Mouse (Mus musculus) lung, embryonic 14.5 days (tissue): ENCODE results near the gene Sept10. TPM values are rescaled to one million over a fixed set of nuclear protein-coding genes. Genes with fewer than 3 reads are reported as not detected.

Experiments
- ATAC-seq: fragments of 200-750 bp; cut with Nextera tagmentation; 2 replicates; pipeline ENCODE4 v1.8.0; 2017; ENCODE audit warnings: mild to moderate bottlenecking, moderate TSS enrichment, moderate library complexity; ENCODE audit not compliant: insufficient read depth
- DNase-seq: peaks from one replicate; pipeline ENCODE4 v3.0.0-alpha.2; 2015
- H3K27ac ChIP-seq: fragments of 300-500 bp; sonication (generic); 2 replicates; pipeline ENCODE4 v1.5.1; 2014; ENCODE audit warnings: low read depth, mild to moderate bottlenecking, moderate library complexity
- H3K27me3 ChIP-seq: fragments of 300-500 bp; sonication (generic); 2 replicates; pipeline ENCODE4 v1.6.1; 2014; ENCODE audit warnings: low read length, control low read depth; ENCODE audit not compliant: insufficient read depth
- H3K36me3 ChIP-seq: fragments of 300-500 bp; sonication (generic); 2 replicates; pipeline ENCODE4 v1.6.1; 2014; ENCODE audit warnings: control low read depth; ENCODE audit not compliant: insufficient read depth
- H3K4me1 ChIP-seq: fragments of 300-500 bp; sonication (generic); 2 replicates; pipeline ENCODE4 v1.6.1; 2014; ENCODE audit warnings: antibody characterized with exemption, control low read depth; ENCODE audit not compliant: insufficient read depth
- H3K4me2 ChIP-seq: fragments of 300-500 bp; sonication (generic); 2 replicates; pipeline ENCODE4 v1.6.1; 2014; ENCODE audit warnings: mild to moderate bottlenecking
- H3K4me3 ChIP-seq: fragments of 300-500 bp; sonication (generic); 2 replicates; pipeline ENCODE4 v1.5.1; 2014; ENCODE audit warnings: low read depth, low read length
- H3K9ac ChIP-seq: fragments of 300-500 bp; sonication (generic); 2 replicates; pipeline ENCODE4 v1.6.1; 2014
- H3K9me3 ChIP-seq: fragments of 300-500 bp; sonication (generic); 2 replicates; pipeline ENCODE4 v1.6.1; 2016; ENCODE audit warnings: low read depth, low read length, control low read depth
- CTCF ChIP-seq: IDR thresholded peaks from 2 replicates; pipeline ENCODE4 v1.5.1; 2016; ENCODE audit warnings: antibody characterized with exemption, low read depth
- WGBS: fragments of 180-500 bp; shearing (Covaris S2); extraction: QIAGEN DNeasy Blood & Tissue Kit; methylation state at CpG from one replicate; pipeline ENCODE4 v1.1.7; 2014; 5-methylcytosine and 5-hydroxymethylcytosine counted together
- polyA plus RNA-seq: library from polyadenylated mRNA; unstranded; fragments of >200 nt; fragmentation: Nextera tagmentation; extraction: Ambion mirVana; gene quantifications from 2 replicates; pipeline ENCODE4 v1.2.1, GENCODE M21; 2014

Sept10 gene
- polyA plus RNA-seq, 1 experiment from 2014 or later: 68.5 TPM

DNA sequence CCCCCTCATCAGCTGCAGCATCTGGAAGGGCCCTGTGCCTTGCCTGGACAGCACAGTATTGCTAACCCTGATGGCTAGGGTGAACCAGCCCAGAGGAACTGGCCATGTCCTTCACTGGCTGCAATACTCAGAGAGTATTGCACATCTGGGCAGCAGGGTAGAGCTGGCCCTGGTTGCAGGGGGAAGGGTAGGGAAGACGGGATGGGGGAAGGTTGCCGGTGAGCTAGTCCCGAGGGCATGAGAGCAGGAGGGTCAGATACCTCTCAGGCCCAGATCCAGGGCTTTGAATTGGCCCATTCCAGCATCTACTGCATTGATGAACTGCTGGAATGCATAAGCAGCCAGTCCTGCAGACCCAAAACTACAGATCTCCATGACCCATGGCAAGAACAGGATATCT, 24.9 kb downstream of the Sept10 start:
- Histone ChIP-seq H3K9me3 (no peaks in the 10 kb centered on the region), H3K36me3 (no peaks in the 10 kb centered on the region; the same call in 1 of the 2 replicates), H3K27me3 (no peaks in the 10 kb centered on the region), H3K4me3 (no peak overlapping the region), H3K4me1 (no peaks in the 10 kb centered on the region), H3K4me2 (no peak overlapping the region), H3K27ac (no peak overlapping the region), H3K9ac (no peak overlapping the region)
- 88% methylated on average over 3 of the region's 3 CpGs for WGBS
- no peak for ATAC-seq
- TF ChIP-seq CTCF: no peak
- DNase-seq: no peak

DNA sequence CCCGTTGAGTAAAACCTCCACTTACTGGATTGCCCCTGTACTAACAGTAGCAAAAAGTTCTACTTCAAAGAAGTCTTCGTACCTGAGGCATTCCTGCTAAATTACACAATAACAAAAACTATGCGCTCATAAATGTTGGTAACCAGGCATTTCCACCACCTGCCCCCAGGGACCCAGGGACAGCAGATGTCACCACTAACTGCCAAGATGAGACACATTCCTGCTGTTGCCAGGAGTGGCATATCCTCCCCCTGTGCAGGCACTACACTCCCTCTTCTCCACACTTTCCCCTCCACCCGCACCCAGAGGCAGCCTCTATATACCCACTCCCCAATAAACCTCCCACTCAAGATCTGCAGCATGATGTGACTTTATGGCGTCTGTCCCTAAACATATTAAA, 26.8 kb downstream of the Sept10 start:
- Histone ChIP-seq H3K27ac (no peak overlapping the region), H3K4me1 (no peaks in the 10 kb centered on the region), H3K9me3 (no peaks in the 10 kb centered on the region), H3K9ac (no peak overlapping the region), H3K4me2 (no peak overlapping the region), H3K27me3 (no peaks in the 10 kb centered on the region), H3K36me3 (no peaks in the 10 kb centered on the region; the same call in 1 of the 2 replicates), H3K4me3 (no peak overlapping the region)
- DNase-seq (no peak), ATAC-seq (no peak)
- no peak for TF ChIP-seq CTCF
- 67% methylated on average over 5 of the region's 5 CpGs for WGBS

DNA sequence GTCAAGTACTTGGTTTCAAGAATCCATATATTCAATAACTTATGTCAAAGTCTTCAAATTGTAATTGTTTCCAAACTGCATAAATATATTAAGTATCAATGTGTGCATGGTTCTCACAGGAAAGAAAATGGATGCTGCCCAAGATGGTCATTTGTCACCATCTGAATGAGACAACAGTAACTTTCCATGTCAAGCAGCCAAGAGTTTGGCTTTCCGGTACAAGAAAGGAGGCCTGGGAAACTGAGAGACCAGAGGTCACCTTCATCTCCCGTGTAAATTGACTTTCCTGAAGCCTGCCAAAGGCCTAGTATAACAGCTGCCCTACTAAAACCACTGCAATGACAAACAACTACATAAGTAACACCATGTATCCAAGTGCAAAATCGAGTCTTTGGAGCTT, 39.3 kb downstream of the Sept10 start:
- no peak overlapping the region for H3K4me3 ChIP-seq
- no peaks in the 10 kb centered on the region for H3K4me1 ChIP-seq
- TF ChIP-seq CTCF: no peak
- H3K27me3 ChIP-seq: no peaks in the 10 kb centered on the region
- no peak overlapping the region for H3K27ac ChIP-seq
- no peaks in the 10 kb centered on the region for H3K9me3 ChIP-seq
- no peak overlapping the region for H3K9ac ChIP-seq
- no peak for ATAC-seq
- WGBS: 63% methylated on average over 3 of the region's 3 CpGs
- peaks cover 5% of the 10 kb centered on the region; the same call in 1 of the 2 replicates for H3K36me3 ChIP-seq
- no peak for DNase-seq
- H3K4me2 ChIP-seq: no peak overlapping the region

DNA sequence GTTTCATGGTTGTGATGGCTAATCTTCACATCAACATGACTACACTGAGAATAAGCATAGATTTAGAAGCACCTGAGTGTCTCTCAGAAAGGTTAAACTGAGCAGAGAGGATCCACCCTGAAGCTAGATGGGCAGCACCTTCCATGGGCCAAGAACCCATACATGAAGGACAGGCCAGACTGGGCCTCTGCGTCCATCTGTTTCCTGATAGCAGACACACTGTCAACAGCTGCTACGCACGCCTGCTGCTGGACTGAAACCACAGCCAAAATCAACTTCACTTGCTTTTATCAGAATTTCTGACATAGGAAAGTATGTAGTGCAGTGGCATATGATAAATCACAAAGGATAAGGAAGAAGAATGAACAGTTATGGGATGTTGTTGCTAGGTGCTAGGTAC, 42.0 kb downstream of the Sept10 start:
- no peak for TF ChIP-seq CTCF
- Histone ChIP-seq H3K9ac (no peak overlapping the region), H3K4me3 (no peak overlapping the region), H3K27me3 (no peaks in the 10 kb centered on the region), H3K27ac (no peak overlapping the region), H3K9me3 (no peaks in the 10 kb centered on the region), H3K4me2 (no peak overlapping the region), H3K4me1 (no peaks in the 10 kb centered on the region), H3K36me3 (peaks cover 12% of the 10 kb centered on the region; the same call in 1 of the 2 replicates)
- ATAC-seq (0 out of 2 replicates have a peak, but pooled peaks have one; percentile 35), DNase-seq (peak; percentile 33)
- 33% methylated on average over 3 of the region's 3 CpGs for WGBS

DNA sequence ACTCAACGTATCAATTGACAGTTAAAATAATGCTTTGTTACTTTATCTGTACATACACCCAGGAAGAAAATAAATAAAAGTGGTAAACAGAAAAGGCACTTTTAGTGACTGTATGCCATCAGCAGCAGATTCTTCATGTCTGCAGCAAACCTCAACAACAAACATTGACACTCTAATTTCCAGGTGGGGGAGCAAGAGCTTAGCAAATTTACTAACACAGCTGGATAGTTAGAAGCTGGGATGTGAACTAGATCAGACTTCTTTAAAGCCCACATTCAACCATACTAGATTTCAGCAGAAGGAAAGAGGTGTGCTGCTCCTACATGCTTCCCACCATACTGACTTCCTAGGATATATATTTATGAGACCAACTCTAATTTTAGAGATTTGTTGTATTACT, 49.1 kb downstream of the Sept10 start:
- Histone ChIP-seq H3K36me3 (peaks cover 10% of the 10 kb centered on the region; the same call in 1 of the 2 replicates), H3K4me2 (no peak overlapping the region), H3K27ac (no peak overlapping the region), H3K27me3 (no peaks in the 10 kb centered on the region), H3K4me3 (no peak overlapping the region), H3K9me3 (no peaks in the 10 kb centered on the region), H3K4me1 (no peaks in the 10 kb centered on the region), H3K9ac (no peak overlapping the region)
- WGBS: 75% methylated on average over 1 of the region's 1 CpGs
- 0 out of 2 replicates have a peak, but pooled peaks have one; percentile 1 for TF ChIP-seq CTCF
- ATAC-seq (no peak), DNase-seq (no peak)

DNA sequence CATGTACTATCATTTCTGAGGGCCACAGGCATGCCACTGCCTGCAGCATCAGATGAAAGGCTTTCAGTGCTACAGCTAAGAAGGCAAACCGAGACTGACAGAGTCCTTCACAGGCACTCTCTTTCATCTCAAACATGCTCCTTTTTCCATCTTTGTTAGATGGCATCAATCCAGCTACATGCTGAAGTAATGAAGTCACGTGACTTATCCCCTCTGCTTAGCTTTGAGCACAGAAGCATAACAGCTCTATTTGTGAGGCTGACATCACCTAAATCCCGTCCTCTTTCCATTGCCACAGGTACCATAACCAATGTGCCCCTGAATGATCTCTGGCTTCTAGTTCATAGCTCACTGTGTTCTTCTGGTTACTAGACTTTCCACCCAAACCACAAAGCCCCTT, 50.6 kb downstream of the Sept10 start:
- H3K27ac ChIP-seq: no peak overlapping the region
- no peak overlapping the region for H3K4me3 ChIP-seq

DNA sequence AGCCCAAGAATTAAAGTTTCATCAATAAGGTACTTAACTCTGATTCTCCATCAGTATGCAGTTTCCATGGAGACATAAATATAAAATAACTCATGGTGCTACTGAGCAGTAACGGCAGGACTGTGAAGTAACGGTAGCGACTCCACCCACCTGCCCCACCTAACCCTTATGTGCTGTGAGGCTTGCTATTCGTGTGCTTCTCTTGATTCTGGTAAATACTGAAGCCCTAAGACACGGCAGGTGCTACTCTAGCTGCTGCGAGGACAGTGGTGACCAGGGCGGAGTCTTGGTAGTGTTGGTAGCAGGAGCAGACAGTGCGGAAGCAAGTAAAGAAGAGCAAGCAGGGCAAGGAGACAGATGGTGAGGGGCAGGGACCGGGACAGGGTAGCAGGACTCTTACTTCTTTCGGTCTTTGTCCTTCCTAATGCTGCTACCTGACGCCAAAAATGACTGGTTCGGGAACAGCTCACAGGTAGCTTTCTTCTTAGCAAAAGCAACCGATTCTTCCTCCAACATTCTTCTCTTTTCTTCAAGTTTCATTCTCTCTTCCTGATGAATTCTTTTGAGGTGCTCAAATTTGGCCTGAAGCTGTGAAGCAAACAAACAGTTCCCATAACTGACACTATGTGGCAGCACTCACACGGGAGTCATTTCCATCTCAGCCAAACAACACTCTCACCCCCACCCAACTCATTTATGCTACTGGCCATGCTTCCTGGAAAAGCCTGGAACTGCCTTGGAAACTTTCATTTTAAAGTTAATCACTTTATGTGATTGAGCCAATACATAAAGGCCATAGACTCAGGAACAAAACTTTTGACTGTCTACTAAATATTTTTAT, 55.3 kb downstream of the Sept10 start:
- Histone ChIP-seq H3K9ac (no peak overlapping the region), H3K27ac (no peak overlapping the region), H3K27me3 (no peaks in the 10 kb centered on the region), H3K4me3 (no peak overlapping the region), H3K36me3 (peaks cover 11% of the 10 kb centered on the region; the same call in 1 of the 2 replicates), H3K9me3 (no peaks in the 10 kb centered on the region), H3K4me2 (no peak overlapping the region), H3K4me1 (no peaks in the 10 kb centered on the region)
- WGBS: 49% methylated on average over 14 of the region's 14 CpGs
- TF ChIP-seq CTCF: peak; percentile 83
- DNase-seq: peak; percentile 83
- ATAC-seq: no peak

More for the DNA sequence above, 50.6 kb downstream of the Sept10 start:
- TF ChIP-seq CTCF: no peak
- H3K4me1 ChIP-seq: no peaks in the 10 kb centered on the region
- peaks cover 6% of the 10 kb centered on the region; the same call in 1 of the 2 replicates for H3K36me3 ChIP-seq
- no peak overlapping the region for H3K4me2 ChIP-seq
- H3K9ac ChIP-seq: no peak overlapping the region
- no peak for ATAC-seq
- H3K27me3 ChIP-seq: no peaks in the 10 kb centered on the region
- no peak for DNase-seq
- H3K9me3 ChIP-seq: no peaks in the 10 kb centered on the region
- 62% methylated on average over 3 of the region's 3 CpGs for WGBS
